Mouse (Mus musculus) megakaryocyte, embryonic 14.5 days (primary cell): ENCODE data around the gene Slc38a1. TPM values are rescaled to one million over a fixed set of nuclear protein-coding genes. Genes with fewer than 3 reads are reported as not detected.

Experiments
- H3K27me3 ChIP-seq: replicated peaks from 2 replicates; pipeline ENCODE3; 2012; ENCODE audit warnings: inconsistent platforms
- H3K36me3 ChIP-seq: replicated peaks from 2 replicates; pipeline ENCODE3; 2012; ENCODE audit warnings: low read length, inconsistent platforms, mixed read lengths
- H3K4me1 ChIP-seq: 2 replicates; pipeline ENCODE4 v1.6.1; 2012; ENCODE audit warnings: inconsistent platforms
- H3K4me3 ChIP-seq: replicated peaks from 2 replicates; pipeline ENCODE3; 2012; ENCODE audit warnings: moderate library complexity, mild to moderate bottlenecking, inconsistent platforms
- H3K9me3 ChIP-seq: 2 replicates; pipeline ENCODE4 v1.6.1; 2012; ENCODE audit warnings: inconsistent platforms
- FLI1 ChIP-seq: IDR thresholded peaks from 2 replicates; pipeline ENCODE4 v1.6.1; 2012; ENCODE audit warnings: low read length, inconsistent platforms, mixed read lengths
- GATA1 ChIP-seq: IDR thresholded peaks from 3 replicates; pipeline ENCODE4 v1.6.1; 2012; ENCODE audit warnings: mixed read lengths, low read length, inconsistent platforms, borderline replicate concordance
- polyA plus RNA-seq: library from polyadenylated mRNA; stranded (reverse); fragments of >175 nt; gene quantifications from 2 replicates; pipeline ENCODE4 v1.2.3, GENCODE M21; 2012; ENCODE audit warnings: low replicate concordance; ENCODE audit not compliant: insufficient read depth

Slc38a1 gene
- polyA plus RNA-seq, 1 experiment: 22.9 TPM

- H3K36me3 ChIP-seq: no peaks in the 10 kb centered on the region
- no peaks in the 10 kb centered on the region for H3K27me3 ChIP-seq
- peaks cover 44% of the 10 kb centered on the region for H3K4me1 ChIP-seq
- H3K9me3 ChIP-seq: no peaks in the 10 kb centered on the region
- H3K4me3 ChIP-seq: no peak overlapping the region
- no peak for TF ChIP-seq FLI1
- no peak for TF ChIP-seq GATA1
Measured at GRCm38 (mm10) chr15:96660590-96661141, 18.0 kb upstream of the Slc38a1 start.

DNA sequence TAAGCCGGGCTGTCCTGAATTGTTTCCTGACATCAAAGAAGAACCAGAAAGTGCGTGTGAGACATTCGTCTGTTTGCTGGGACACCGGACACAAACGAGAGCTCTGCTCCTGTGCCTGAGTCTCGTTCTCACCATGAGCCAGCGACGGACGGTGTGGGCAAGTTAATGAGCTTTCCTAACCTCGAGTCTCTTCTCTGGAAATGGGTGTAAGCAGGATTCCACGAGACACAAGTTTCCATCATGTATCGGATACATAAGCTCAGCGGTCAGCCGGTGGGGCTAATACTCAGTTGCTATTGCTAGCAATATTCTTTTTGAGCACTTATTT is 15.5 kb upstream of the Slc38a1 start:
- Histone ChIP-seq H3K9me3 (no peaks in the 10 kb centered on the region), H3K4me3 (no peak overlapping the region), H3K4me1 (peaks cover 59% of the 10 kb centered on the region), H3K27me3 (no peaks in the 10 kb centered on the region), H3K36me3 (no peaks in the 10 kb centered on the region)
- TF ChIP-seq FLI1 (no peak), GATA1 (no peak)

DNA sequence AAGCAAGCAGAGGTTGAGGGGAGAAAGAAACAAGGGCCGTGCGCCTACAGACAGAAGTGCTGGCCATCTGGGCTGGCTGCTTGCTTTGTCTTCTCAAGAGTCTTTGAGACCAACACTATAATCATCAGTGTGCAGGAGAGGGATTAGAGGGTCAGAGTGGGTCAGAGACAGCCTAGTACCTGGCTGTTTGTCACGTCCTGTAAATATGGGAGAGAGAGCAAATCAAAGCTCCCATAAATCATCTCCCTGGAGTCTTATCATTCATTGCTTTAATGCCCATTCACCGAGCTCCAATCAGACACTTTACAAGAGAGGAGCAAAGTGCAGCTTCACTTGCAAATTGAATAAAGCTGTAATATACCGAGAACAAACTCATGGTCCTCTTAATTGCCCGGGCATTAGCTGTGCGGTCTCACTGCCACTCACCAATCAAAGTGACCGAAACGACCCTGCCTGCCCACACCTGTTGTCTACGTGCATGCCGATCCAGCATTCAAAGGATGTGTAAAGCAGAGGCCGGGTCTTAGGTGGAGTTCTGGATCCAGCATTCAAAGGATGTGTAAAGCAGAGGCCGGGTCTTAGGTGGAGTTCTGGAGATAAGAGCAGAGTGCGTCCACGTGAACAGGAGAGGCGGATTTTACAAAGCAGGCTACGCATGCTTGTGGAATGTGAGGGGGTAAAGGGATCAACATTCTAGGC is 15.0 kb upstream of the Slc38a1 start:
- no peaks in the 10 kb centered on the region for H3K36me3 ChIP-seq
- no peak overlapping the region for H3K4me3 ChIP-seq
- H3K27me3 ChIP-seq: no peaks in the 10 kb centered on the region
- peaks cover 64% of the 10 kb centered on the region for H3K4me1 ChIP-seq
- no peak for TF ChIP-seq GATA1
- no peak for TF ChIP-seq FLI1
- H3K9me3 ChIP-seq: no peaks in the 10 kb centered on the region

DNA sequence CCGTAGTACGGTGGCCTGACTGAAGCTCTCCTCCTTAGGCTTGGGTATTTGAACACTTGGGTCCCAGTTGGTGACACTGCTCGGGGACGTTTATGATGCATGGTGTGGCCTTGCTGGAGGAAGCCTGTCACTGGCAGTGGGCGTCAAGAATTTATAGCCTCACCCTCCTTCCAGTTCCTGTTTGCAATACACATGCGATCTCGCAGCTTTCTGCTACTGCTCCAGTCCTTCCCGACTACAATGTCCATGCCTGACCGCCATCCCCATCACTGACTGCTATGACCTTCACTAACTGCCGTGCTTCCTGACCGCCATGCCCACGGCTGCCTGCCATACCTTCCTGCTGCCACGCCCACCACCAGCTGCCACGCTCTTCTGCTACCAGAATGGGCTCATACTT is 12.8 kb upstream of the Slc38a1 start:
- Histone ChIP-seq H3K36me3 (no peaks in the 10 kb centered on the region), H3K4me3 (peak overlapping the region; percentile 89)

DNA sequence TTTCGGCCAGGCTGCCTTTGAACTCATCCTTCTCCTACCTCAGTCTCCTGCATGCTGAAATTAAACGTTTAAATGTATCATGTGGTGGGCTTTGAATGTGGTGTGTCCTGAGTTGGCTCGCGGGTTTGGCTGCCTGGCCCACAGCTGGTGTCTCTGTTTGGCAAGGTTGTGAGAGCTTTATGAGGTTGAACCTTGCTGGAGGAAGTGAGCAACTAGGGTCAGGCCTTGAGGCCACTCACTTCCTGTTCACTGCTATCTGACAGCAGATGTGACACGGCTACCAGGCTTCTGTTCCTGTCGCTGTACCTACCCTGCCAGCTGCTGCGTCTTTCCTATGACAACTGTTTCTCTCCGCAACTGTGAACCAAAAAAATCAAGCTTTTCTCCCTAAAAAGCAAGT is 12.0 kb upstream of the Slc38a1 start:
- TF ChIP-seq FLI1 (no peak), GATA1 (0 out of 3 replicates have a peak, but pooled peaks have one; percentile 47)
- Histone ChIP-seq H3K36me3 (no peaks in the 10 kb centered on the region), H3K4me1 (peaks cover 54% of the 10 kb centered on the region), H3K9me3 (no peaks in the 10 kb centered on the region), H3K27me3 (no peaks in the 10 kb centered on the region), H3K4me3 (peak overlapping the region; percentile 89)

More for the DNA sequence above, 12.8 kb upstream of the Slc38a1 start:
- Histone ChIP-seq H3K27me3 (no peaks in the 10 kb centered on the region), H3K4me1 (peaks cover 51% of the 10 kb centered on the region), H3K9me3 (no peaks in the 10 kb centered on the region)
- TF ChIP-seq FLI1 (no peak), GATA1 (no peak)

DNA sequence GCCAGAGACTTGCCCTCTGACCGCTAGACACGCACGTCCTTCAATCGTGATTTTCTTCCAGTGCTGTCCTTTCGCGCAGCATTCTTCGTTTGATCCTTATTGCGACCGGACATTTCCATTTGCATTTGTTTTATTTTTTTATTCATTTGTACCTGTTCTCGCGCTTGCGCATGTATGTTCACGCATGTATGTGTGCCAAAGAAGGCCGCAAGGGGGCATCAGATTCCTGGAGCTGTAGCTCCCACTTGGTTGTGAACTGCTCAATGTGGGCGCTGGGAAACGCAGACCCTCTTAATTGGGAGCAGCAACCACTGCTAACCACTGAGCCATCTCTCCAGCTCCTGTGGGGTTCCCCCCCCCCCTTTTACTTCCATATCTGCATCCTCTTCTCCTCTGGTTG is 10.3 kb upstream of the Slc38a1 start:
- peaks cover 43% of the 10 kb centered on the region for H3K4me1 ChIP-seq
- H3K9me3 ChIP-seq: no peaks in the 10 kb centered on the region
- no peak overlapping the region for H3K4me3 ChIP-seq
- TF ChIP-seq GATA1 (no peak), FLI1 (no peak)
- H3K27me3 ChIP-seq: no peaks in the 10 kb centered on the region
- no peaks in the 10 kb centered on the region for H3K36me3 ChIP-seq

GRCm38 (mm10) chr15:96652531-96652930 is 9.8 kb upstream of the Slc38a1 start:
- Histone ChIP-seq H3K27me3 (no peaks in the 10 kb centered on the region), H3K4me3 (no peak overlapping the region), H3K9me3 (no peaks in the 10 kb centered on the region), H3K4me1 (peaks cover 42% of the 10 kb centered on the region), H3K36me3 (no peaks in the 10 kb centered on the region)
- no peak for TF ChIP-seq FLI1
- TF ChIP-seq GATA1: no peak

DNA sequence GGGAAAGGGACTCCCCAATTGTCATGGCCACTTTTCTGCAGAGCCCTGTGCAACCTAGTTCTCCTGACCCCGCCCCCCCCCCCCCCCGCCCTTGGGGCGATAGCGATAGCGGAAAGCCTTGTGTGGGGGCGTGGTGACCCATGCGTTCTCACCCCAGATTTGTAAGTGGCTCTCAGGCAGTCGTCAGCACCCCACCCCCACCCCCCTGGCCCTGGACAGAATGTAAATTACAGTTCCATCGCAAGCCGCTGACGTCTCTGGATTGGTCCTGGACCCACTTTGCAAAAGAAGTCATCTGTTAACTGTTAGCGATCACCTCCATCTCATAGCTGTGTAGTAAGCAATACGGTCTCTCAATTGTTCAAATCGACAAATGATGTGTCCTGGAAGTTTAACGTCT is 4.7 kb upstream of the Slc38a1 start:
- Histone ChIP-seq H3K4me1 (peaks cover 29% of the 10 kb centered on the region), H3K9me3 (no peaks in the 10 kb centered on the region), H3K27me3 (no peaks in the 10 kb centered on the region), H3K36me3 (no peaks in the 10 kb centered on the region), H3K4me3 (no peak overlapping the region)
- TF ChIP-seq GATA1: no peak
- TF ChIP-seq FLI1: no peak

- Histone ChIP-seq H3K36me3 (peaks cover 20% of the 10 kb centered on the region), H3K4me1 (peaks cover 60% of the 10 kb centered on the region), H3K27me3 (no peaks in the 10 kb centered on the region), H3K9me3 (no peaks in the 10 kb centered on the region), H3K4me3 (peak overlapping the region; percentile 99)
- TF ChIP-seq GATA1 (no peak), FLI1 (no peak)
Measured at GRCm38 (mm10) chr15:96641821-96642435, 785 bp downstream of the Slc38a1 start.

GRCm38 (mm10) chr15:96641111-96641820 is 1.4 kb downstream of the Slc38a1 start:
- H3K4me1 ChIP-seq: peaks cover 60% of the 10 kb centered on the region
- no peaks in the 10 kb centered on the region for H3K27me3 ChIP-seq
- H3K36me3 ChIP-seq: peaks cover 27% of the 10 kb centered on the region
- TF ChIP-seq GATA1: no peak
- TF ChIP-seq FLI1: no peak
- H3K9me3 ChIP-seq: no peaks in the 10 kb centered on the region
- peak overlapping the region; percentile 99 for H3K4me3 ChIP-seq
